Mouse (Mus musculus): ENCODE results near the gene Rbm10. TPM values are rescaled to one million over a fixed set of nuclear protein-coding genes. Genes with fewer than 3 reads are reported as not detected.

The Rbm10 gene
- polyA plus RNA-seq, 1 experiment, result 127 TPM

GRCm38 (mm10) chrX:20658891-20659406 is 41.6 kb downstream of the Rbm10 start:
- Histone ChIP-seq H3K27ac (ENCODE audit: control insufficient read depth, insufficient read depth, low read length) (peak overlapping the region; percentile 93), H3K4me1 (replicated peaks; ENCODE audit: control insufficient read depth, insufficient read depth, low read length) (0 out of 2 replicates have a peak, but pooled peaks cover 2% of the 10 kb centered on the region), H3K27me3 (ENCODE audit: control insufficient read depth, insufficient read depth, low read length) (no peaks in the 10 kb centered on the region), H3K36me3 (ENCODE audit: control insufficient read depth, insufficient read depth, low read length) (no peaks in the 10 kb centered on the region), H3K4me3 (ENCODE audit: control insufficient read depth, insufficient read depth, low read length) (peak overlapping the region; percentile 80)
- under 1% methylated on average over 24 of the region's 24 CpGs for WGBS
- TF ChIP-seq POLR2A (IDR thresholded peaks at IDR 0.05; ENCODE audit: control insufficient read depth, extremely low read depth, insufficient read depth, low read length, poor library complexity) (no peak), CTCF (IDR thresholded peaks at IDR 0.05; ENCODE audit: borderline replicate concordance, control insufficient read depth, extremely low read depth, insufficient read depth, low read length, poor library complexity) (no peak)
- DNase-seq, result peak; percentile 31

DNA sequence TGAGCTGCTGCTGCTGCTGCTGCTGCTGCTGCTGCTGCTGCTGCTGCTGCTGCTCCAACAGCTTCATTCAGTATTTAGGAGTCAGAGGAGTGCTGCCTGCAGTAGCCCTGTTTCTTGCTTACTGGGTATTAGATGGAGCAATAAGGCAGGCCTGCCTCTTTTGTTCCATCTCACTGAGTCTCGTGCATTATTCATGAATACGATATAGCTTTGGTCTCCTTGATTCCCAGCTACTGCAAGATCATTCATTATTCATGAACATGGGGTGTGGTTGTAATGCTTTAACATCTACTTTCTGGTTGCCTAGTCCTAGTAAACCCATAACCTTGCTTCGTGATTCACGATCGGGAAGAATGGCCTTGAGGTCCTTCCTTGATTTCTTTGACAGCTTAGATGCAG is 45.0 kb downstream of the Rbm10 start:
- WGBS, result 31% methylated on average over 5 of the region's 5 CpGs
- Histone ChIP-seq H3K27me3 (ENCODE audit: control insufficient read depth, insufficient read depth, low read length) (no peaks in the 10 kb centered on the region), H3K4me1 (replicated peaks; ENCODE audit: control insufficient read depth, insufficient read depth, low read length) (peaks cover 2% of the 10 kb centered on the region; the same call in 1 of the 2 replicates), H3K27ac (ENCODE audit: control insufficient read depth, insufficient read depth, low read length) (no peak overlapping the region), H3K36me3 (ENCODE audit: control insufficient read depth, insufficient read depth, low read length) (no peaks in the 10 kb centered on the region), H3K4me3 (ENCODE audit: control insufficient read depth, insufficient read depth, low read length) (no peak overlapping the region)
- DNase-seq, result no peak
- TF ChIP-seq CTCF (IDR thresholded peaks at IDR 0.05; ENCODE audit: borderline replicate concordance, control insufficient read depth, extremely low read depth, insufficient read depth, low read length, poor library complexity) (no peak), POLR2A (IDR thresholded peaks at IDR 0.05; ENCODE audit: control insufficient read depth, extremely low read depth, insufficient read depth, low read length, poor library complexity) (no peak)

GRCm38 (mm10) chrX:20662716-20663443 is 45.6 kb downstream of the Rbm10 start:
- TF ChIP-seq CTCF (IDR thresholded peaks at IDR 0.05; ENCODE audit: borderline replicate concordance, control insufficient read depth, extremely low read depth, insufficient read depth, low read length, poor library complexity) (0 out of 2 replicates have a peak, but pooled peaks have one; percentile 24), POLR2A (IDR thresholded peaks at IDR 0.05; ENCODE audit: control insufficient read depth, extremely low read depth, insufficient read depth, low read length, poor library complexity) (peak; percentile 45; the same call in 1 of the 2 replicates)
- peak; percentile 83 for DNase-seq
- Histone ChIP-seq H3K36me3 (ENCODE audit: control insufficient read depth, insufficient read depth, low read length) (peaks cover 4% of the 10 kb centered on the region; the same call in 1 of the 2 replicates), H3K27me3 (ENCODE audit: control insufficient read depth, insufficient read depth, low read length) (no peaks in the 10 kb centered on the region), H3K4me3 (ENCODE audit: control insufficient read depth, insufficient read depth, low read length) (peak overlapping the region; percentile 100), H3K4me1 (replicated peaks; ENCODE audit: control insufficient read depth, insufficient read depth, low read length) (peaks cover 2% of the 10 kb centered on the region; the same call in 1 of the 2 replicates), H3K27ac (ENCODE audit: control insufficient read depth, insufficient read depth, low read length) (peak overlapping the region; percentile 64)
- WGBS, result 2% methylated on average over 20 of the region's 28 CpGs

GRCm38 (mm10) chrX:20663444-20663790 is 46.1 kb downstream of the Rbm10 start:
- peak; percentile 3 for DNase-seq

DNA sequence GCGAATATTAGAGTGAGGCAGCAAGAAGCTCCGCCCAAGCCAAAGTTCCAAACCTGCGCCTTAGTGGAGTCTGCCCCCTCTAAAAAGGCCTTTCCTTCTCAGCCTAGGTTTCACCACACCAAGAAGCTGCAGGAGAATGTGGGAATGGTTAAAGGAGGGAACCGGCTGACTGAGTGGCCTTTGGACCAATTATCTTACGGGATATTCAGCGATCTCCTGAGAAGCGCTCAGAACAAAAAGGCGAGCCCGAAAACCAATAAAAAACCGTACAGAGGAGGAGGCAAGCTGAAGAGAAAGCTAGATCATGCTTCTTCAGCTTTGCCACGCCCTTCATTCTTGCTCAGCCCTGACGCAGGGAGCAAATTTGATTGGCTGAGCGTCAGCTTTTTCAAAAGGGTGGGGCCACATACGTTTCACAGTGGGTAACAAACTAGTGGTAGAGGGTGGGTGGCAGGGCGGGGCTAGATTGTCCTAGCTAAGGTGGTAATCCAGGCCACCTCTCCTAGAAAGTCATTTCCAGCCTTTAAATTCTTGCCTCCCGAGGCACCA is 70.3 kb downstream of the Rbm10 start, which contains the start of gene Cdk16:
Cdk16 (plus strand) TSS at position 436 of the 549 bp plus-strand sequence.
- H3K27ac ChIP-seq (ENCODE audit: control insufficient read depth, insufficient read depth, low read length), result peak within 1 kb of the TSS; percentile 78
- TF ChIP-seq CTCF (IDR thresholded peaks at IDR 0.05; ENCODE audit: borderline replicate concordance, control insufficient read depth, extremely low read depth, insufficient read depth, low read length, poor library complexity) (no peak), POLR2A (IDR thresholded peaks at IDR 0.05; ENCODE audit: control insufficient read depth, extremely low read depth, insufficient read depth, low read length, poor library complexity) (no peak)
- WGBS, result 0% methylated on average over 16 of the region's 16 CpGs
- H3K27me3 ChIP-seq (ENCODE audit: control insufficient read depth, insufficient read depth, low read length), result no peaks in the 10 kb centered on the region
- peak; percentile 84 for DNase-seq
- H3K4me1 ChIP-seq (replicated peaks; ENCODE audit: control insufficient read depth, insufficient read depth, low read length), result peaks cover 2% of the 10 kb centered on the region; the same call in 1 of the 2 replicates
- H3K4me3 ChIP-seq (ENCODE audit: control insufficient read depth, insufficient read depth, low read length), result peak within 1 kb of the TSS; percentile 61
- no peaks in the 10 kb centered on the region for H3K36me3 ChIP-seq (ENCODE audit: control insufficient read depth, insufficient read depth, low read length)

More at GRCm38 (mm10) chrX:20663444-20663790, 46.1 kb downstream of the Rbm10 start:
- no peaks in the 10 kb centered on the region for H3K27me3 ChIP-seq (ENCODE audit: control insufficient read depth, insufficient read depth, low read length)
- peaks cover 10% of the 10 kb centered on the region for H3K36me3 ChIP-seq (ENCODE audit: control insufficient read depth, insufficient read depth, low read length)
- TF ChIP-seq POLR2A (IDR thresholded peaks at IDR 0.05; ENCODE audit: control insufficient read depth, extremely low read depth, insufficient read depth, low read length, poor library complexity) (no peak), CTCF (IDR thresholded peaks at IDR 0.05; ENCODE audit: borderline replicate concordance, control insufficient read depth, extremely low read depth, insufficient read depth, low read length, poor library complexity) (no peak)
- peaks cover 2% of the 10 kb centered on the region; the same call in 1 of the 2 replicates for H3K4me1 ChIP-seq (replicated peaks; ENCODE audit: control insufficient read depth, insufficient read depth, low read length)
- H3K27ac ChIP-seq (ENCODE audit: control insufficient read depth, insufficient read depth, low read length), result peak overlapping the region; percentile 64
- peak overlapping the region; percentile 100 for H3K4me3 ChIP-seq (ENCODE audit: control insufficient read depth, insufficient read depth, low read length)
- 3% methylated on average over 9 of the region's 9 CpGs for WGBS

DNA sequence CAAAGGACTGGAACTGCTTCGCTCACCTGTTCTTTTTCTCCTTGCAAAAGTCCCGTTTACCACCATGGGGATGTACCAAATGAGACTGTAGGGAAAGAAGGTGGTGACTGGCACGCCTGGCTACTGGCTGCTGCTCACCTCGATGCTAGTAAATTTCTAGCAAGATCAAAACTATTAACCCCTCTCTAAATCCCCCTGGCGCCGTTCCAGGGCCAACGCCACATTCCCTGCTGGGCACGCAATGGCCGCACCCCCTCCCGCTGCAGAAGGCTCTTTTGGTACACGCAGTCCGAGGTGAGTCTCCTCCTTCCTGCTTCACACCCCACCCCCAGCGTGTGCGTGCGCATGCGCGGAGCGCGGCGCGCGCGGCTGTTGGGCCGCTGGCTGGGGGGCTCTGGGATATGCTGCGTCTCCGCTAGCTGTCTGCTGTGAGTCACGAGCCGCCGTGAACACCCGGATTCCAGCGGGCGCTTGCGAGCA is 70.8 kb downstream of the Rbm10 start:
- Histone ChIP-seq H3K27me3 (ENCODE audit: control insufficient read depth, insufficient read depth, low read length) (no peaks in the 10 kb centered on the region), H3K27ac (ENCODE audit: control insufficient read depth, insufficient read depth, low read length) (peak overlapping the region; percentile 78), H3K36me3 (ENCODE audit: control insufficient read depth, insufficient read depth, low read length) (no peaks in the 10 kb centered on the region; the same call in 1 of the 2 replicates), H3K4me1 (replicated peaks; ENCODE audit: control insufficient read depth, insufficient read depth, low read length) (peaks cover 2% of the 10 kb centered on the region; the same call in 1 of the 2 replicates), H3K4me3 (ENCODE audit: control insufficient read depth, insufficient read depth, low read length) (peak overlapping the region; percentile 61)
- WGBS, result 6% methylated on average over 33 of the region's 33 CpGs
- peak; percentile 58; the same call in 1 of the 2 replicates for TF ChIP-seq POLR2A (IDR thresholded peaks at IDR 0.05; ENCODE audit: control insufficient read depth, extremely low read depth, insufficient read depth, low read length, poor library complexity)
- TF ChIP-seq CTCF (IDR thresholded peaks at IDR 0.05; ENCODE audit: borderline replicate concordance, control insufficient read depth, extremely low read depth, insufficient read depth, low read length, poor library complexity), result no peak
- peak; percentile 79 for DNase-seq
